In genomic region chr6:85234796-85235195, GRCm38 (mm10) we compare ENCODE assay signal across 32 mouse cellular contexts. TPM values are rescaled to one million over a fixed set of nuclear protein-coding genes. Genes with fewer than 3 reads are reported as not detected.
DNase-seq lines count a peak whose midpoint lies in the region; ATAC-seq lines count a peak whose summit lies in the region.
"Had no signal": no experiment of that assay in that cellular context is flagged by ENCODE, and none has a peak within 500 bp of the region (broad histone marks: within the 10 kb centered on the region; RNA-seq: fewer than 3 reads in every experiment).

No protein-coding gene starts in this region.

- no peak overlapping the region for H3K4me2 ChIP-seq in forebrain, embryonic 12.5 days
- no peak overlapping the region for H3K4me2 ChIP-seq in embryonic facial prominence, embryonic 13.5 days
- H3K4me2 ChIP-seq in limb, embryonic 15.5 days = no peak overlapping the region
- H3K4me2 ChIP-seq: embryonic facial prominence, embryonic 12.5 days; hindbrain, embryonic 14.5 days; liver, embryonic 12.5 days; neural tube, embryonic 13.5 days had no signal

- no peak for DNase-seq in forebrain, embryonic 10.5 days (ENCODE audit: extremely low spot score, low spot score)
- DNase-seq in ES-CJ7 (ENCODE audit: low read depth, low spot score) = peak; percentile 68
- no peak for DNase-seq in retina, postnatal 1 day
- DNase-seq in cerebellum, adult 18-20 months = no peak
- no peak for DNase-seq in adrenal gland, postnatal 25 days
- DNase-seq: adrenal gland, postnatal 14 days; cerebellum, adult 9-10 months; forebrain, postnatal 0 days; heart, postnatal 4 days; kidney, adult 8-10 months; kidney, postnatal 10 days; lung, adult 18-20 months; lung, postnatal 10 days; midbrain, embryonic 14.5 days had no signal

- ATAC-seq in forebrain, embryonic 12.5 days (ENCODE audit: low FRiP score) = no peak
- ATAC-seq in embryonic facial prominence, embryonic 13.5 days (ENCODE audit: insufficient number of reproducible peaks, insufficient read depth, low FRiP score, low TSS enrichment, low read depth) = no peak
- no peak for ATAC-seq in limb, embryonic 15.5 days (ENCODE audit: insufficient number of reproducible peaks, low FRiP score, low TSS enrichment, low read depth)
- ATAC-seq: activated CD4-positive, CD25-positive, alpha-beta regulatory T cell, adult 4 months; forebrain, postnatal 0 days; liver, embryonic 12.5 days; Patski had no signal

- H3K4me1 ChIP-seq in forebrain, embryonic 10.5 days = peaks cover 78% of the 10 kb centered on the region
- peaks cover 66% of the 10 kb centered on the region for H3K4me1 ChIP-seq in forebrain, embryonic 12.5 days
- H3K4me1 ChIP-seq in embryonic facial prominence, embryonic 13.5 days = peaks cover 18% of the 10 kb centered on the region
- peaks cover 27% of the 10 kb centered on the region for H3K4me1 ChIP-seq in limb, embryonic 15.5 days

- H3K9ac ChIP-seq in forebrain, embryonic 12.5 days = no peak overlapping the region
- H3K9ac ChIP-seq in embryonic facial prominence, embryonic 13.5 days = 0 out of 2 replicates have a peak overlapping the region, but pooled peaks have one; percentile 6
- no peak overlapping the region for H3K9ac ChIP-seq in limb, embryonic 15.5 days
- H3K9ac ChIP-seq: embryonic facial prominence, embryonic 12.5 days; forebrain, postnatal 0 days; hindbrain, embryonic 14.5 days; liver, embryonic 12.5 days; neural tube, embryonic 13.5 days had no signal

- H3K27me3 ChIP-seq in forebrain, embryonic 10.5 days (ENCODE audit: poor library complexity, severe bottlenecking) = peaks cover 55% of the 10 kb centered on the region
- H3K27me3 ChIP-seq in forebrain, embryonic 12.5 days = peaks cover 11% of the 10 kb centered on the region
- no peaks in the 10 kb centered on the region for H3K27me3 ChIP-seq in embryonic facial prominence, embryonic 13.5 days
- H3K27me3 ChIP-seq in limb, embryonic 15.5 days = no peaks in the 10 kb centered on the region
- H3K27me3 ChIP-seq: embryonic facial prominence, embryonic 12.5 days; Patski had no signal

- H3K4me3 ChIP-seq in forebrain, embryonic 10.5 days = no peak overlapping the region
- no peak overlapping the region for H3K4me3 ChIP-seq in forebrain, embryonic 12.5 days (replicated peaks)
- no peak overlapping the region for H3K4me3 ChIP-seq in embryonic facial prominence, embryonic 13.5 days
- H3K4me3 ChIP-seq in limb, embryonic 15.5 days = no peak overlapping the region
- H3K4me3 ChIP-seq: embryonic facial prominence, embryonic 12.5 days; left cerebral cortex, adult 2 months; liver, embryonic 12.5 days; myocyte; neural tube, embryonic 13.5 days had no signal

- WGBS in forebrain, embryonic 10.5 days = 25% methylated on average over 5 of the region's 5 CpGs
- WGBS in forebrain, embryonic 12.5 days = 29% methylated on average over 5 of the region's 5 CpGs
- WGBS in embryonic facial prominence, embryonic 13.5 days = 16% methylated on average over 5 of the region's 5 CpGs
- 25% methylated on average over 5 of the region's 5 CpGs for WGBS in limb, embryonic 15.5 days

- H3K9me3 ChIP-seq in forebrain, embryonic 10.5 days = no peaks in the 10 kb centered on the region
- H3K9me3 ChIP-seq in forebrain, embryonic 12.5 days = no peaks in the 10 kb centered on the region
- H3K9me3 ChIP-seq in embryonic facial prominence, embryonic 13.5 days = no peaks in the 10 kb centered on the region
- H3K9me3 ChIP-seq in limb, embryonic 15.5 days = no peaks in the 10 kb centered on the region
- H3K9me3 ChIP-seq: embryonic facial prominence, embryonic 12.5 days; liver, embryonic 12.5 days; neural tube, embryonic 13.5 days had no signal

- peak overlapping the region; percentile 70 for H3K27ac ChIP-seq in forebrain, embryonic 10.5 days
- H3K27ac ChIP-seq in forebrain, embryonic 12.5 days = no peak overlapping the region
- H3K27ac ChIP-seq in embryonic facial prominence, embryonic 13.5 days = no peak overlapping the region
- H3K27ac ChIP-seq in limb, embryonic 15.5 days = 0 out of 2 replicates have a peak overlapping the region, but pooled peaks have one; percentile 0
- H3K27ac ChIP-seq: embryonic facial prominence, embryonic 12.5 days; hindbrain, embryonic 14.5 days; left cerebral cortex, adult 2 months; liver, embryonic 12.5 days; neural tube, embryonic 13.5 days had no signal

- H3K36me3 ChIP-seq in forebrain, embryonic 10.5 days (replicated peaks) = no peaks in the 10 kb centered on the region
- no peaks in the 10 kb centered on the region for H3K36me3 ChIP-seq in forebrain, embryonic 12.5 days (replicated peaks)
- no peaks in the 10 kb centered on the region for H3K36me3 ChIP-seq in embryonic facial prominence, embryonic 13.5 days
- no peaks in the 10 kb centered on the region for H3K36me3 ChIP-seq in limb, embryonic 15.5 days
- H3K36me3 ChIP-seq: embryonic facial prominence, embryonic 12.5 days; liver, embryonic 12.5 days; neural tube, embryonic 13.5 days had no signal

RNA-seq across cellular contexts. Expression of gene Emx1, which starts 47.6 kb away (rescaled TPM):
- polyA plus RNA-seq in forebrain, embryonic 10.5 days (2016; fragmentation: Nextera tagmentation; extraction: Ambion mirVana) = 26.5 and 35.8 TPM in 2 replicates
- polyA plus RNA-seq in forebrain, embryonic 12.5 days (2016; fragmentation: Nextera tagmentation; extraction: Ambion mirVana) = 71.6 and 89.0 TPM in 2 replicates
- 0.35 and 0.47 TPM in 2 replicates for polyA plus RNA-seq in embryonic facial prominence, embryonic 13.5 days (2015; fragmentation: Nextera tagmentation; extraction: Ambion mirVana)
- polyA plus RNA-seq in limb, embryonic 15.5 days (2015; fragmentation: Nextera tagmentation; extraction: Ambion mirVana) = 0.20 TPM in 1 of 2 replicates, not detected in the other
- total RNA-seq in adrenal gland, postnatal 25 days (2021) = not detected in 2 replicates
- total RNA-seq: adrenal gland, postnatal 14 days; ES-E14; gastrocnemius, postnatal 4 days; heart, postnatal 4 days; megakaryocyte progenitor cell, adult 5-6 weeks had no signal
- polyA plus RNA-seq: activated CD4-positive, CD25-positive, alpha-beta regulatory T cell, adult 4 months; heart, embryonic 16.5 days; hindbrain, embryonic 14.5 days; intestine, embryonic 14.5 days; liver, embryonic 12.5 days; myocyte; neural tube, embryonic 13.5 days; Patski; stomach, embryonic 16.5 days; thymus, postnatal 0 days had no signal

Comparison
In these comparisons a context has a peak if more than half of its experiments do, and no peak if none do; other contexts are left out.
1. H3K27ac ChIP-seq: peak in forebrain, embryonic 10.5 days (single experiment) and limb, embryonic 15.5 days (single experiment); none in forebrain, embryonic 12.5 days (single experiment) and embryonic facial prominence, embryonic 13.5 days (single experiment).
2. RNA of gene Emx1, which starts 47.6 kb away (polyA plus RNA-seq): 71.6 to 89.0 TPM in forebrain, embryonic 12.5 days and 26.5 to 35.8 TPM in forebrain, embryonic 10.5 days; 0.35 to 0.47 TPM in embryonic facial prominence, embryonic 13.5 days and 0.20 TPM in limb, embryonic 15.5 days; every median in the first group is over 10 times any median in the second.